Mouse (Mus musculus) embryonic fibroblast, embryonic 13.5 days (primary cell): ENCODE data around the gene Tor3a.

Source experiments
- CTCF ChIP-seq: IDR thresholded peaks from 2 replicates; pipeline ENCODE4 v1.5.1; 2011; ENCODE audit warnings: mild to moderate bottlenecking, control low read depth, low read length, moderate library complexity, borderline replicate concordance; ENCODE audit not compliant: insufficient read depth
- POLR2A ChIP-seq: IDR thresholded peaks from 2 replicates; pipeline ENCODE4 v1.6.1; 2011; ENCODE audit warnings: low read depth, mild to moderate bottlenecking, control low read depth, low read length, moderate library complexity

- TF ChIP-seq POLR2A, result no peak
- no peak for TF ChIP-seq CTCF
These were observed 31.3 kb downstream of the Tor3a start for GRCm38 (mm10) chr1:156642813-156643212.
